Mouse (Mus musculus) lung, postnatal 0 days (tissue): ENCODE measurements around the gene Olfr654.
A peak's percentile ranks its signal among the peaks of the same experiment; 100 is the strongest.

Experiments used
- CTCF ChIP-seq: IDR thresholded peaks from 2 replicates; pipeline ENCODE4 v1.5.1; 2016; ENCODE audit warnings: antibody characterized with exemption, mild to moderate bottlenecking
- EP300 ChIP-seq: IDR thresholded peaks from 2 replicates; pipeline ENCODE4 v1.6.1; 2016; ENCODE audit warnings: antibody characterized with exemption, mild to moderate bottlenecking, control low read depth

DNA sequence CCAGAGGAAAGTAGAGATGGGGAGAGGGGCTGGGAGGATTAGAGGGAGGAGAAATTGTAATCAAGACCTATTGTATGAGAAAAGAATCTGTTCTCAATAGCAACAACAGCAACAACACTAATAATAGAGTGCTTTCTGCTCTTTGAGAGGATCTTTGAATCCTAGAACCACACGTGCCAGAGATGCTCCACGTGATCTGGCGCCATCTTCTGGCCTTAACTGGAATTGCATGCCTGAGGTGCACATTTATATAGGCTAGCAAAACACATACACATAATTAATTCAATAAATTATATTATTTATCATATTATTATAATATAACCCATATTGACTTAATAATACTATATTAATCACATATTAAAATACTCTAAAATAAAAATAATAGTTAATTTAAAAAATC lies 16.3 kb downstream of the Olfr654 start:
- peak; percentile 72 for TF ChIP-seq CTCF
- no peak for TF ChIP-seq EP300
